Mouse (Mus musculus) megakaryocyte progenitor cell, adult 5-6 weeks (primary cell): ENCODE data around the gene Nr1h4. TPM values are rescaled to one million over a fixed set of nuclear protein-coding genes. Genes with fewer than 3 reads are reported as not detected.
A peak's percentile ranks its signal among the peaks of the same experiment; 100 is the strongest.

Experiments
- ATAC-seq: replicated peaks from 2 replicates; pipeline ENCODE4 v1.8.0; 2016; ENCODE audit warnings: mild to moderate bottlenecking, moderate TSS enrichment, inconsistent platforms; ENCODE audit not compliant: poor library complexity
- total RNA-seq, 2 experiments: library from RNA; stranded (forward) in 1 of 2; stranded (reverse) in 1 of 2; fragments of 157-497, 149-512 nt in 1 of 2; fragments of 200-1000 nt in 1 of 2; gene quantifications; 2 replicates each; pipeline versions ENCODE4 v1.2.3 to v1.2.4; 2015 to 2017

Gene Nr1h4
- total RNA-seq, 2 experiments from 2014 or later, result not detected

DNA sequence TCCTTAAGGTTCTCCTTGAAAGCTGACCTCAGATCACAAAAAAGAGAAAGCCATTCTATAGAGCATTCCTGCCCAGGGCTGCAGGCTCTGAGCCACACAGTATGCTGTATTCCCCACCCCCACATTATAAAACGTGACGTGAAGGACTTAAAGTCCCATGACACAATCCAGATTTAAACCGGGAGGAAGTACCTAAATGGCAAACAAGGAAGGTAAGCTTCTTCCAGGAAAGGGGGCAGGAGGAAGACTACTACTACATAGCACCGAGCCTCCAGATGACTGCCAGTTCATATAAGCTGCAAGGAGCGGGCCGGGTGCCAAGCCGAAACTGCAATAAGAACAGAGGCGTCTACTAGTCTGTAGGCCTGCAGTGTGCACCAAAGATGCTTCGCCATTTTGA lies 97.5 kb downstream of the Nr1h4 start:
- ATAC-seq, result no peak

DNA sequence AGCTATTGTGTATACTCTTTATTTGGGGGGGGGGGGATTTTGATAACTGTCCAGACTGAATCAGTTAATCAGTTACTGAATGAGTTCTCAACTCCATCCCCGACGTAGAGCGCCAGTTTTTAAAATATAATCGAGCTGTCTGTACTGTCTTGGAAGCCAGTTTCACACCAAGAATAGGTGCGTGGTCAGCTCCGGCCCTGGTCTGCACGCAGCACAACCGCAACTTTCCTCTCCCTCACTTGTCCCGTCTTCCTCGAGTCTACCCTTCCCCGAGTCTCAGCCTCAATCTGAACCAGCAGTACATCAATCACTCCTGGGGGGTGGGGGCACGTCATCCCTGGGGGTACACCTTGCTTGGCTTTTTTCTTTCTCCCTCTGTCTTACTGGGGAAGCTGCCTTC lies 98.0 kb downstream of the Nr1h4 start:
- no peak for ATAC-seq

DNA sequence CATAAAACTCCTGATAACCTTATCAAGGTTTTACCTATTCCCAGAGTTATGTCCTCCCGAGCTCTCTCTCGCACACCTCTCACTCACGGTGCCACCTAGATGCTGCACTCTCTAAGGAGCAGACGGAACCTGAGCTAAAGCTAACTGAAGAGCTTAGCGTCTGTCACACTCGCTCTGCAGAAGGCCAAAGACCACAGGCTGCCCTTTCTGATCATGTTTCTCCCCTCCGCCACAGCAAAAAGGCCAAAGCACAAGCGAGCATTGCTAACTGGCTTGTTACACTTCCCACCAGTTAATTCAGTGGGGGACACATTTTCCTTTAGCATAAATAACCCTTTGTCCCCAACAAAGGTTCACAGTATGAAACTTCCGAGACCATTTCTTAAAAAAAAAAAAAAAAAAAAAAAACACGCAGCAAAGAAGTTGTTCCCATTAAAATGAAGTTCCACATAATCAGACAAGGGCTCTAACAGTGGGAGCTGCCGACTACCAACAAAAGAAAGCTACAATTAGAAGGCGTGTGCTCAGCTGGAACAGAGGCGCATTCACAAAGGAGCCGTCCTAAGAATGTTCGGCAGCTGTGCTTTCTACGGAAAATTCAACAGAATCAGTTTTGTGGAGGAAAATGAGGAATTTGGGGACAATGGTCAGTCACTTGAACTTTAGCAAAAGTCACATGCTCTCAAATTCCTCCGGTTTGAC lies 98.7 kb downstream of the Nr1h4 start:
- ATAC-seq, result no peak

DNA sequence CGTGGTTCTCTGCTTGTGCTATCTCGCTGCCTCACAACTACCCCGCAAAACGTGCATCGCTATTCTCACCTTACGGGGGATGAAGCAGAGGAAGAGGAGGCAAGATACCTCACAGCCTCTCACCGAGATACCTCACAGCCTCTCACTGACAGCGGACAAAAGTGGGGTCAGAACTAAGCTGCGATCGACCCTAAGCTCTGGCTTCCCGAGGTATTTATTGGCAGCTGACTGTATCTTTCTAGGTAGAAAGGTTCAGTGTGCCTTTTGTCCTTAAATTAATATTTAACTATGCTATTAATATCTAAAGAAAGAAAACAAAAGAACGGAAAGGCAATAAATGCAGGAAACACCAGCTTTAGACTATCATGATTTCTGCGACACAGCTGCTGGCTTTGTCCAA lies 100.6 kb downstream of the Nr1h4 start:
- ATAC-seq, result no peak

DNA sequence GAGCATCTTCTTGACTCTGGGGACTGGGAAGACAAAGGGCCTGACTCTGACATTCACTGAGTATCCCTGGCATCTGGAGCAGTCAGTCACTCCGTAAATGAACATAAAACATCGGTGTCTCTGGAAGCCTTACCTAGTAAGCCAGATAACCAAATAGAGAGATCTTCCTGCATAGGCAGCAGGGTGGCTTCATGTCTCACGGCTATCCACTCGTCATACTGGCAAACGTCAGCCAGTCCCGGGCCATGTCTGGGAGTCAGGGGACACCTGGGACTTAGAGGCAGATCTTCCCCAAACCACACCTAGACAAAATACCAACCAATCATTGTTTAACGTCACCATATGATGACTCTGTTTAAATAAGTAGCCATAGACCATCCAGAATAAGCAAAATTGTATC lies 102.6 kb downstream of the Nr1h4 start:
- ATAC-seq, result no peak

DNA sequence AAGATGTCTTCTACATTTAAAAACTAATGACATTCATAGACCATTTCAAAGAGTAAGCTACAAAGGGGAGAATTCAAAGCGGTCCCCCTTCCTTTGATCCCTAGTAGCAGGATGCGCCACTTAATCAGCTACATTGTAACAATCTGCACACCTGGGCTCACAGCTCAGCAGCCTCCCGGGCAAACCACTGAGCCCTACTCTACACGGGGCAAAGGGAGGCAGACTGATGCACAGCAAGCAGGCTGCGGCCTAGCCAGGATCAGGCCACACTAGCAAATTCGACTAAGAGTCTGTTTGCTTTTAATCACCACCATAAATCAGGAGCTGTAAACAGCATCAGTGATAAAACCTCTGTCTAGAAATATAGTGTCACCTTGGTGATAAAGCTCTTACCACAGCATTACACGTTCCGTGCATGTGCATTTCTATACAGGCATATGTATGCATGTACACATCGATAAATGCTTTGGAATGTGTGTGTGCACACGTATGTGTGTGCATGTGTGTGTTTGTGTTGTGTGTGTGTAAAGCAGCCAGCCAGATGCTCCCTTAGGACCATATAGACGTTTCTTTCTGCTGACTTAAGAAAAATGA lies 108.5 kb downstream of the Nr1h4 start:
- no peak for ATAC-seq

DNA sequence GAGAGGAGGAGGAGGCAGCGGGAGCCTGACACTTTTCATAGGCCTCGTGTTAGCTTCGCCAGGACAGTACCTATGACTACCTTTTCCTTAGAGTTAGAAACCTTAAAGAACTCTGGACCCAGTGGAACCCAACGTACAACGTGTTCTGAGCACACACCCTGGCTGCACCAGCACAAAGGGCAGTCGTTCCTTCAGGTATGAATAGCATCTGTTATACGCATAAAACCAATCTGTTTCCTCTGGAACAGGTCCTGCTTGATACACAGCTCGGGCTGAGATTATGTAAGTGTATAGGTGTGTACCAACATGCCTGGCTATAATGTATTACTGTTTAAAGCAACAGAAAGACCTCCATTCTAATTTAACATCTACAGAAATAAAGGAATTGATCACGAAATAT lies 109.2 kb downstream of the Nr1h4 start:
- no peak for ATAC-seq

DNA sequence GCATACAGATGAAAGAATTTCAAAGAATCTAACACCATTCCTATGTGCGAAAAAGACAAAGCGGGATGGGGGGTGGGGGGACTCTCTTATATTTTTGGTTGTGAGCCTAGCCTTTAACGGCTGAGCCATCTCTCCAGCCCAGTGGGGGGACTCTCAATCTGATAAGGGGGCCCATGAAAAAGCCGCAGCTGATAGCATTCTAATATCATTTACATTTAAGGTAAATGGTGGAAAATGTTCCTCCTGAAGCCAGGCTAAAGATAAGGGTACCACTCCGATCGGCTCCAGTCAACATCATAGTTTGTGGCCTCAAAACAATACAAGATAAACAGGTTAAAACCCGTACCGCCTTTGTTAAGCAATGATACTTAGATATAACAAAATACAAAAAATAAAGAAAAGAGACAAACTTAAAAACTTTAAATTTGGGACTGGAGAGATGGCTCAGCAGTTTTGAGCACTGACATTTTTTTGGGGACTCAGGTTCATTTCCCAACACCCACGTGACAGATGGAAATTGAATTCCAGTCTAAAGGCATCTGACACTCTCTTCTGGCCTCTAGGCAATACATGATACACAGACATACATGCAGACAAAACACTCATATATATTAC lies 110.1 kb downstream of the Nr1h4 start:
- ATAC-seq, result peak; percentile 20

DNA sequence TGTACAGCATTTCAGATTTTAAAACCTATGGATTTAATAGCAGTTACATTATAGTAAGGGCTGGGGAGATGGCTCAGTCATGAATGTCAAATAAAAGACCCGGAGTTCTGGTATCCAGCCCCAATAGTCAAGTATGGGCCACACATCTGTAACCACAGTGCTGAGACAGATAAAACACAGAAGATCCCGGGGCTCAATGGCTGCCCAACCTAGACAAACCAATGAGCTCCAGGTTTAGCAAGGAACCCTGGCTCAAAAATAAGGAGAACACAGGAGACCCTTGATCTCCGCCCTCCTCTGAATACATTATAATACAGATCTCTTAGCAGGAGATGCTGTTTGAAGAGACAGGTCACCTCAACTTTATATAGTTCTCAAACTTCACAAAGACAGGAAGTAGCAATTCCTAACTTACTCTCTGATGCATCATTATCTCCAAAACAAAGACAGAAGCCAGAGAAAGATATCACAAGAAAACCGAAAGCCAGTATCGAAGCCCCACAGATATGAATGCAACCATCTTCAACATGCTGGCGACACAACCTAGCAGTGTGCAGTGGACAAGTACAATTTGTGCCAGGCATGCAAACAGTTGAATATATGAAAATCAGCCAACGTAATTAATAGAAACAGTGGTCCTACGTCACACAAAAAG lies 110.8 kb downstream of the Nr1h4 start:
- ATAC-seq, result peak; percentile 94

DNA sequence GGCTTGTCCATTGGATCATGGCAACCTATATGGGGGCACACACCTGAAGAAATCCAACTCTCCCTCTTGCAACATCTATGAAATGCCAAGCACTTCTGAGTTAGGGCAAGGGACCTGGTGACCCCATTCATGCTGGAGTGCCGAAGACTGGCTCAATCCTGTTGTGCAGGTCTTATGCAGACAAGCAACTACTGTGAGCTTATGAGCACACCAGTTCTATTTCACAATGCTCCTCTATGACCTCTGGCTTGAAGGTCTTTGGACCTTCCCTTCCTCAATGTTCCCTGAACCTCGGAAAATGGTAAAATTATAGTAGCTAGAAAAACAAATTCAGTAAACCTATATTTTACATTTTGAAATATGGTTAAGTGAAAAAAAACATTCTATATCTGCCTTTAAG lies 115.4 kb downstream of the Nr1h4 start:
- ATAC-seq, result no peak

DNA sequence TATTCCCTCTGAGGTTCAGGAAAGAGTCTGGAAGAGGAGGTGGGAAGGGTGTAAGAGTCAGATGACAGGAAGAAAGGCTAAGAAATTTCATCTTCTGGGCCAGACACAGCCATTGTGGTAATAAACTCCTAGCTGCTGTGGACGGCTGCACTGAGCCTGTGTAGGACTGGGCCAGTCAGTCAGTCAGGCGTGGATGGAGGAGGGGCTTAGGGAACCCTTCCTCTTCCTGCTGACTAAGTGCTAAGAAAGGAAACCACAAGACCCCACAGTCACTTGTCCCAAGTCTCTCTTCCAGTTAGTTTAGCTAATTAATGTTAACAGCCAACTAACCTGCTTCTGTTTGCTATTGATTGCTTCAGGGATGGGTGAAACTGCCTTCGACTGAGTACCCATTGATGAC lies 117.9 kb downstream of the Nr1h4 start:
- ATAC-seq, result peak; percentile 97

DNA sequence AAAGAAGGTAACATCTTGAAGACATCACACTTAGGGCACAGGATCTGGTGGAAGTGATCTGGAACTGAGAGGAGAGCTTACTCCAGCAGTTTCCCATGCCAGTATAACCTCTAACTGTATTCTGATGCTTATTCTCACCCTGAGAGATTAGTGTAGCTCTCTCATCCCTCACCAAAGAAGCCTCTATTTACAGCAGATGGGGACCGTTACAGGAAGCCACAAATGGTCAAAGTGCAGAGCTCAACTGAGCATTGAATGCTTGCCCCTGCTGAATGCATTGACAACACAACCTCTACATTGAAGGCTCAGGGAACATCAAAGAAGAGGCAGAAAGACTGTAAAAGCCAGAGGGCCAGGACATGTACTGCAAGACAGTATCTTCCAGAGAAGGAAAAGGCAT lies 125.8 kb downstream of the Nr1h4 start:
- ATAC-seq, result peak; percentile 38

DNA sequence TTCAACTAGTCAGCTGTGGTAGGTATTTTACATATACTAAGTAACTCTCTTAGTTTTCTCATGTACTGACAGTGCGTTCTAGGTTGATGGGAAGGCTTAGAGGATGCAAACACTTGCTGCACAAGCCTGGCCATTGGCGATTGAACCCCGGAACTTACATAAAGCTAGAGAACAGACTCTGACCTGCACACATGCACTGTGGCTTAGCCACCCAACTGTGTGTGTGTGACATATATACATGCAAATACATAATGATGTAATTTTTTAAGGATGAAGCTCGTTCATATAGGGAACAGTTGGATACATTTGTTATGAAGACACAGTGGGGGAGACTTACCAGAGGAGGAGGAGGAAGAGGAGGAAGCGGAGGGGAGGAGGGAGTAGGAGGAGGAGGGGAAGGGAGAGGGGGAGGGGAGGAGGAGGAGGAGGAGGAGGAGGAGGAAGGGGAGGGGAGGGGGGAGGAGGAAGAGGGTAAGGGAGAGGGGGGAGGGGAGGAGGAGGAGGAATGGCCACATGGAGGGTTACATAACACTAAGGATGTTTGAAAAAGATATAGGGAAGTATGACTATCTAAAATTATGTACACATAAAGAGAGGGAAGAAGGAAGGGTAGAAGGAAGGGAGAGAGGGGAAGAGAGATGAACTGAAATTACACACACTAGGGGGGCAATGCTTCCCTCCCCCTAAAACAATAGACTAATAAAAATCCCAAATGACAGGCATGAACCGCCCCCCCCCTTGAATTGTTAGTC lies 126.5 kb downstream of the Nr1h4 start:
- ATAC-seq, result peak; percentile 79

DNA sequence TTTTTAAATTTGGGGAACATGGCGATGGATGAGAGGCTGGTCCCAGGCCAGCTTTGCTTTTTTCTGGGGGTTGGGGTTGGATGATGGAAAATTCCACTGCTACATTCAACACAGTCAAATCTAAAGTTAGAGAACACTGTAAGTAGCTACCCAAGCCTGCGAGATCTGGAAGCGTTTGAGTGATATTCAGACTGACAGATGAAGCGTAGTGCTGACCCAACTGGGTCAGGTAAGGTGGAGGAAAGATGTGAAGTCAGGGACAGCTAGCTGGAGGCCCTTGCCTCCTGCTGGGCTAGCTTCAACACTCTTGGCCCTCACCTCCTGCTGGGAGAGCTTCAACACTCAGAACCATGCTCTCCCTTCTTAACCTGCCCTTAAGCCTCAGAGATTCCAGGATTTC lies 128.4 kb downstream of the Nr1h4 start:
- no peak for ATAC-seq

Other genes starting within 250 kb of the Nr1h4 start
- 0.44 and 1.4 TPM in 2 replicates for gene Ano4, start 188.8 kb downstream of the Nr1h4 start, total RNA-seq (2015)
- 0.54 and 1.6 TPM in 2 replicates for gene Ano4, start 188.8 kb downstream of the Nr1h4 start, total RNA-seq (2017)
- gene Gas2l3, start 89.6 kb downstream of the Nr1h4 start, total RNA-seq (2015), result 23.2 and 24.1 TPM in 2 replicates
- 22.1 and 33.9 TPM in 2 replicates for gene Gas2l3, start 89.6 kb downstream of the Nr1h4 start, total RNA-seq (2017)
- gene Slc17a8, start 87.7 kb upstream of the Nr1h4 start, total RNA-seq (2015), result not detected in 2 replicates
- gene Slc17a8, start 87.7 kb upstream of the Nr1h4 start, total RNA-seq (2017), result 0.14 TPM in 1 of 2 replicates, not detected in the other
- 21.6 and 28.6 TPM in 2 replicates for gene Scyl2, start 152.7 kb upstream of the Nr1h4 start, total RNA-seq (2015)
- gene Scyl2, start 152.7 kb upstream of the Nr1h4 start, total RNA-seq (2017), result 24.7 and 28.8 TPM in 2 replicates
- 28.4 and 38.2 TPM in 2 replicates for gene Actr6, start 198.7 kb upstream of the Nr1h4 start, total RNA-seq (2015)
- 28.9 TPM in 2 replicates for gene Actr6, start 198.7 kb upstream of the Nr1h4 start, total RNA-seq (2017)
- gene Uhrf1bp1l, start 211.4 kb upstream of the Nr1h4 start, total RNA-seq (2015), result 62.9 and 71.0 TPM in 2 replicates
- gene Uhrf1bp1l, start 211.4 kb upstream of the Nr1h4 start, total RNA-seq (2017), result 31.8 and 41.7 TPM in 2 replicates